Mouse (Mus musculus) cerebellum, postnatal 4 days (tissue): ENCODE results near the gene Ptms.

Experiments
- DNase-seq, 2 experiments: peaks; one replicate each; pipeline ENCODE4 v3.0.0; 2022; ENCODE audit warnings: low spot score in 2 of 2, mixed read lengths in 1 of 2

The Ptms gene

DNA sequence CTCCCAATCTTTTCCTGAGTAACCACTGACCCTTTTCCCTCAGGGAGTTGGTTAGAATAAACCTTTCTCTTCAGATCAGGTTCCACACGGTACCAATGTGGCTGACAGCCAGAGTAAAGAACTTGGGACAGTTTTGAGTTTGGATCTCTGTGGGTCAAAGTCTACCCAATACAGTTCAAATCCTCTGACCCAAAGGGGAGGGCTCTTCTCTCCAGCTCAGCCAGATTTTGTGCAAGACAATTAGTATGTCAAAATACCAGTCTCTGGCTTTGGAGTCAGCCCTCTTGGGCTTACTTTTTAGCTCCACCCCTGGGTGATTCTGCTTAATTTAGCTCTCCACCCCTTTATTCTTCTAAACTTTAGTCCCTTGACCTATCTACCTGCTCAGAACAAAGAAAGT lies 10.3 kb upstream of the Ptms start:
- no peak for DNase-seq

DNA sequence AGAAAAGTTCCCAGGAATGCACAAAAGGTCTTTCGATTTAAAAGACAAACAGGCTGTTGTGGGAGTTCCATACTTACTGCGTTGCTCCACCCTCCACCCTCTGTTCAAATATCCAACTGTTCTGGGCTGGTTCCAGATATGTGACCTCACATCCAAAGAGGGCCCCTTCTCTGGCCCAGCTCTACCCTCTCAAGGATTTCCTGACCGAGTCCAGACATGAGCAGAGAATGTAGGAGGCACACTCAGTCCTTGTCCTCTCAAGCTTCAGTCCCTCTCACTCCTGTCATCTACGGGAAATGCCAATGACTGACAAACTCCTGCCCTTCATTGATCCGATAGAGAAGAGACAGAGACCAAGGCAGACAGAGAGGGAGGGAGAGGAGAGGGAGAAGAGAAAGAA lies 6.0 kb upstream of the Ptms start:
- DNase-seq: no peak

DNA sequence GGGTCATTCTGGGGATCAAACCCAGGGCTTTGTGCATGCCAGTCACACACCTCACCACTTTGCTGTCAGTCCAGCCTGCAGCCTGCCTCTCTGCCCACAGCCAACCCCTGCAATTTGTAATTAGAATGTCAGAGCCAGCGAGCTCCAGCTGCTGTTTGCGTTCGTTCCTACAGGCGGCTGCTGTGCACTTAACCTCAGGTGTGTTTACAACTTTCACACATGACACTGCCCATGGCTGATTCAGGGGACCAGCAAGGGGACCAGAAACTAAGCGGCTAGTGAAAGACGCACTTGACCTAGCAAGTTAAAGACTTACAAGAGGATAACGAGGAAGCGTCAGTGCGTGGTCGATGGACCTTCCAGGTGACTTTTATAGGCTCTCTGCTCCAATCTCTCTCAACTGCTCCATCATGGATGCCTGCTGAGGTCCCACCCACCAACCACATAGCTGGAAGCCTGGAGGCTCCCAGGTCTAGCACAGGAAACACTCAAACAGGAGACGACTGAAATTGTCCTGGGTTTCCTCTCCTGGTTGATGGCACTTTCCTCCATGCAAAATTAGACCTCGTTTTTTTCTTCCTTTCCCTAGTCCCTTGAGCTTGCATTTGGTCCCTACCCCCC lies 5.4 kb upstream of the Ptms start:
- DNase-seq: no peak

DNA sequence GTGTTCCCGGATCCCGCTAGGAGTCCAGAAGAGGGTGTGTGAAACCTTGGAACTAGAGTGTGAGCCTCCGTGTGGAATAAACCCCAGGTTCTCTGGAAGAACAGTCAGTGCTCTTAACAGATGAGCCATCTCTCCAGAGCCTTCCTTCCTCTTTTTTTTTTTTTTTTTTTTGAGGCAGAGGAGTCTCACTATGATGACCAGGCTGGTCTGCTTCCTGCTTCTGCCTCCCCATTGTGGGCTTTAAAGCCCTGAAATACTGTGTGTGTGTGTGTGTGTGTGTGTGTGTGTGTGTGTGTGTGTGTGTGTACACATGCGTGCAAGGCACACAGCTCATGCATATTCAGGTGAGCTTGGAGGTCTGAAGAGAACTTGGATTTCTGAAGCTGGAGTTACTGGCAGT lies 1.6 kb upstream of the Ptms start:
- DNase-seq: no peak

DNA sequence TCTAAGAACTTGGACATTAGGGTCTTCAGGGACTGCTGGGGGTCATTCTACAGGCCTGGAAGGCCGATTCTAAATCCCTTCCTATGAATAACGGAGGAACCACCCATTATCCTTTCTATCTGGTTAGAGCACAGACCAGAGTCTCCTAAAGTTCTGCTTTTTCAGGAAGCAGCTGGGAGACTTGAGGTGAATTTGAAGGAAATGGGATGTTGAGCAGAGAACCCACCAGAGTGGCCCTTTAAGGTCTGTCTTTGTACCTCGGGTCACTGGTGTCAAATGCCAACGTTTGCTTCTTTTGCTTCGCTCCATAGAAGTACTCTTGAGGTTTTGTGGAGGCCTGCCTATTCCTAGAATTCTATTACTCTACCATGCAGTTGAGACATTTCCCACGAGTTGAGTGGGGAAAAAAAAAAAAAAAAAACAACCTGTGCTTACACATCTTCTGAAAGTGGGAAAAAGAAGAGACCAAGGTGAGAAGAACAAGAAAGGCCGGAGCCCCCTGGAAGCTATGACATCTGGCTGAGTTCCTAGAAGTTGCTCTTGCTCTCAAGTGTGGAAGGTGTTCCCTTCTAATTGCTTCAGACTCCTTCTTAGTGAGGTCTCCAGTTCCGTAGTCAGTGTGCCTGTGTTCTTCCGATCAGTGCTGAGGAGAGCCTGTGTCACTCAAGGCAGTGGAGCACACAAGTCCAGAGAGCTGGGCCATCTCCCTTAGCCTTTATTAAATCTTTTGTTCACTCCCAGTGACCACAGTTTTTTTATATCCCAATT lies 599 bp upstream of the Ptms start:
- DNase-seq: no peak

DNA sequence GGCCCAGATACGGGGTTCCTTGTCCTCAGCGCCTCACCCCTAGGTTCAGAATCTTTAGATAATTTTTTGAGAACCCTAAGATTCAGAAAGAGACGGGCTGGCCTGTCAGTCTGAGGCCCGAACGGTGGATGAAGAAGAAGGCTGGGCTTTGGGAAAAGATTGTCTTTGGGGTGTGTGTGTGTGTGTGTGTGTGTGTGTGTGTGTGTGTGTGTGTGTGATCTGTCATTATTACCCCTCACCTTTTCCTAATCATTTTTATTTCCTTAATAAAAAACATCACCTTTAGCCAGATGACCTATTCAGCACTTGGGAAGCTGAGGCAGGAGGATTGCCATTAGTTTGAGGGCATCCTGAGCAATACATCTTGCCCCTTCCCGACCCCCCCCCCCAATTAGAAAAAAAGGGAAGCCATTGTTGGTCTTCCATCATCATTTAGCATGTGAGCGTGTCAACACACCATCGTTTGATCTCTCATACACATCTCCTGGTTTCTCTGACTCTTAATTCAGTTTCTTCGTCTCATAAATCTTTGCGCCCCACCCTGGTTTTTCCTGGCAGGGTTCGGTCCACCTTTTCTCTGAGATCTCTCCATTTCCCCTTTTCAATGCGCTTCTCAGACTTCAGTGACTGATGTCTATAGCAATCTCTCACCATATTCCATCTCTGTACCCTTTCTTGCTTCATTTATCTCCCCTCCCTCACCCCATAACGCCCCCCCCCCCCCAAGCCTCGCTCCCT lies 844 bp downstream of the Ptms start:
- DNase-seq: no peak

DNA sequence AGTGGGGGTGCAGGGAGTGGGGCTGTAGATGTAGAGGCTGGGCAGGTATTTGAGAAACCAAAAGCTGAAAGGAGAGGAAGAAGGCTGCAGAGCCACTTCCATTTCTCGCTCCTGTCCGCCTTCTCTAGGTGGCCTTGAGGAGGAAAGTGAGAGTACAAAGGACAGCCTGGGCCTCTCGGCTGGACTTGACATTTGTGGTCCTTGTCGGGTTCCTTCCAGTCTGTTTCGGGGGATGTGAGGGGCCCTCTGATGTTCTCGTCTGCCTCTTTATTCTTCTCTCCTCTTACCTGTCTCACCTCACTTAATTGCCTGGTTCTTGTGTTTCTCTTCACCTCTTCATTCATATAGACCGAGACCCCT lies 1.6 kb downstream of the Ptms start:
- DNase-seq: no peak

DNA sequence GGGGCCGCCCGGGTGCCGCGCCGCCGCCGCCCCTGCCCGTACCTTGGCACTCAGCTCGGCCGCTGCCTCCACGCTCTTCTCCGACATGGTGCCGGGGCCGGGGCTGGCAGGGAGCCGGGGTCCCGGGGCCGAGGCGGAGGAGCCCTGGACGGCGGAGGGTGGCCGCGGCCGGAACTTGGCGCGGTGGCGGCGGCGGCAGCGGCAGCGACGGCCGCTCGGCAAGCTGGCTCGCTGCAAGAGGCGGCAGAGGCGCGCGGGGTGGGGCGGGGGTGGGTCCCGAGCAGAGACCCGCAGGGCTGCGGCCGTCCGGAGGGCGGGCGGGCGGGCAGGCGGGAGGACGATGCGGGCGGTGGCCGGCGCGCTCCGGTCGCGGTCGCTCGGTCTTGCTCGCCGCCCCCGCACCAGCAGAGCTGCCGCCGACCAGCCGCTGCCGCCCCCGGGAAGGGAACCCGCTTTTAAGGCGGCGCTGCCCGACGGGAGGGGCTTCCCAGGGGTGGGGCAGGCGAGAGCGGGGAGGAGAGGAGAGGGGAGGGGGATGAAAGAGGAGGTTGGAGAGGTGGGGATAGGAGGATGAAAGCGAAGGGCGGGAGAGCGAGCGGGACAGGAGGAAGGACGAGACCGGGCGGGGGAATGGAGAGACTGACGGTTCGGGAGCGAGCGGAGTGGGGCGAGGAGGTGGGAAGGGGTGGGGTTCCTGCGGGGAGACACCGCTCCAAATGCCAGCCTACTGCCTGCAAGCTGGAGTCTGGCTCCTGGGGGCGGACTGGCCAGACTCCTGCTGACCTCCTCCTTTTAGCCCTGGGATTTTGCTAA lies 2.2 kb downstream of the Ptms start:
- peak; percentile 81 to 91 for DNase-seq

DNA sequence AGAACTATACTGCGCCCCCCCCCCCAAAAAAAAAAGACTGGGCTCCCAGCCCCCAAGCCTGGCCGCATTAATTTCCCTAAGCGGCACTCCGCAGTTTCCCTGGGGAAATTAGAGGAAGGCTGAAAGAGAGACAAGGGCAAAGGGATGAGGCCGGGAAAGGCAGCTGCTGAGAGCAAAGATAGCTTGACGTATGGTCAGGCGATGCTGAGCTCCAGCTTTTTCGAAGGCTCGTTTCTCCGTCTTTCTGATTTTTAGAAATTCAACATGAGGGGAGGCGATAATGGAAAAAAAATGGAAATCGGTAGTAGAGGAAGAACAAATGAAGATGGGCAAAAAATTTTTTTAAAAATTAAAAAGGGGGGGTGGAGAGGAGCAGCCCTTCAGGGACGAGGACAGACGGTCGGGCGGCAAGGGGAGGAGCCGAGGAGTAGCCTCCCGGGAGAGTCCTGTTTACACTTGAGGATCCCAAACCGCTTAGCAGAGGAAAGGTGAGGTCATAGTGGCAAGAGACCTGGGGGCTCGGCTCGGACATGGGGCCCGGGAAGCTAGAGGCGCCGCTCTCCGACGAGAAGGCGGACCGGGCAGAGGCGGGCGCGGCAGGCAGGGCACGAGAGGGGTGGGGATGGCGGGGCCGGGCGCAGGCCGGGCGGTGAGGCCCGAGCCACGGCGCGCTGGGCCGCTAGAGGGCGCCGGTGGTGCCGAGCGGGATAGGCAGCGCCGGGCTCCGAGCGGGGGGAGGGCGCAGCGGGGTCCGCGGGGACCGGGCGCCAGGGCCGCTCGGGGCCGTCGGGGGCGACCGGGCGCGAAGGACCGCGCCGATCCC lies 3.0 kb downstream of the Ptms start:
- peak; percentile 93 to 98 for DNase-seq

DNA sequence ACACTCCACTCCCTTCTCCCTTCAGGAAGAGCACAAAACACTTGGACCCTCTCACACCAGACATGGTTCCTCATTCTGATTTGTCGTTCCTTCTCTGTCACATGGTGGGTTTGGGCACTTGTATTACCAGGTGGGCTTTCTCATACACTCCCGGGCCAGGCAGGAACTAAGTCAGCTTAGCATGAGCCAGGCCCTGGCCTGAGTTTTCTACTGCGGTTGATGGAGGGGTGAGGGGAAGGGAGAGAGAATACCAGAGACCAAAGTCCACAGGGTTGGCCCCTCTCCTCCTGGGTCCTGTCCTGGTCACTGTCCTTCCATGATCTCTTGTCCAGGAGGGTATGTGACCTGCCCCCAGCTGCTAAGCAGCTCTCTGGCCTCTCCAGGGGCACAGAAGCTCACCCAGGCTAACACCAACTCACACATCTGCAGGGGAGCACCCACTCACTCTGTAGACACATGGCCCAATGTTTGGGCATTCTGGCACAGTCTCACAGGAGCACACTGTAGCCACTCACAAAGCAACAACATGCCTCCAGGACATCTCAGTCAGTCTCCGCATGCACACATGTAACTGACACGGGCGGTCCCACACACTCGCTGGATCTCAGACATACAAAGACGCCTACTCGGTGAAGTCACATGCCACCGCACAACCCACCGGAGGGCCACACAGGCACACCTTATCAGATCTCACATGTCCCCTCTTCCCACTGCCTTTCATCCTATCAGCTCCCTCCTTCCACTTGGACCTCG lies 3.8 kb downstream of the Ptms start:
- peak in 1 of 2 experiments; percentile 36 for DNase-seq

DNA sequence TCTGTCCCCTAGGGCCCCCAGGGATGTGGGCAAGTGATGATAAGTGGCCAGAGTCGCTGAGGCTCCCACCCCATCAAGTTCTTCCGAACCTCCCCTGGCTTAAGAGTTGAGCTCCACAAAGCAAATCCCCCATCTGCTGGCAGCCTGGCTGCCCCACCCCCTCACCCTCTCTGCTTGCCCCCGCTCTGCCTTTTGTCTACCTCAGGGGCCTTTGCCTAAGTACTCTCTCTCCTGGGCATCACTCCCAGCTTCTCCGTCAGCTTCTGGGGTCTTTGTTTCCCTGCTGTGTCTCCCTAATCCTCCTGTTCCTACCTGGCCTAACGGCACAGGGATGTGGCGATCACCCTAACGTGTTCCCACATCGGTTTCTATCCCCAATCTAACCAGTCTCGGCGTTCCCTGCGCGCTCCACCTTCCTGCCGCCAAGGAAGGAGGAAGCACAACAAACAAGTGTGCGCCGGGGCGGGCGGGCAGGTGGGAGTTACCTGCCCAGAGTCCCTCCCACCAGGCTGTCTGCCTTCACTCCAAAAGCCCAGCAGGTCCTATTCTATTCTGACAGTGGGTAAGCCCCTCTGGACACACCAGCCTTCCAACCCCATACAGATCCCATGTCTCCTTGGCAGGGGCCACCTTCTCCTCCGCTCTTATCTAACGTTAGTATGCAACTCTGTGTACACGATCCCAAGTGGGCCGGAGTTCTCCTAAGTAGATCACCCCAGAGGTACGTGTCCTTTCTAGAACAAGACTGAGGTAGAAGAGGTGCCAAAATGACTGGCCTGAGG lies 4.6 kb downstream of the Ptms start:
- no peak for DNase-seq

DNA sequence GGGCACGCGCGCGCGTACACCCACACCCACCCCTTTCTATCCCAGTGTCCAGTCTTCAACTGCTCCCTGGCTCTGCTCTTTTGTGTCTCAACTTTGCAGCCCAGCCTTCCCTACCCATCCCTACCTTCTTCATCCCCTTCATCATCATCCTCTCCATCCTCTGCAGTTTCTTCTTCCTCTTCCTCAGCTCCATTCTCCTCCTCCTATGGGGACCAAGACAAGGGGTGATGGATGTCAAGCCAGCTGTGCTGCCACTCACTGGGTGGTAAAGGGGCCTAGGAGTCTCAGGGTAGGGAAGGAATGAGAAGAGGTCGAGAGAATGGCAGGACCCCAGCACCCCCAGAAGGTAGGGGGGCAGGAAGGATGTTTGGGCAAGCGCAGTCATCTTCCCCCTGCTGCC lies 5.4 kb downstream of the Ptms start:
- no peak for DNase-seq

DNA sequence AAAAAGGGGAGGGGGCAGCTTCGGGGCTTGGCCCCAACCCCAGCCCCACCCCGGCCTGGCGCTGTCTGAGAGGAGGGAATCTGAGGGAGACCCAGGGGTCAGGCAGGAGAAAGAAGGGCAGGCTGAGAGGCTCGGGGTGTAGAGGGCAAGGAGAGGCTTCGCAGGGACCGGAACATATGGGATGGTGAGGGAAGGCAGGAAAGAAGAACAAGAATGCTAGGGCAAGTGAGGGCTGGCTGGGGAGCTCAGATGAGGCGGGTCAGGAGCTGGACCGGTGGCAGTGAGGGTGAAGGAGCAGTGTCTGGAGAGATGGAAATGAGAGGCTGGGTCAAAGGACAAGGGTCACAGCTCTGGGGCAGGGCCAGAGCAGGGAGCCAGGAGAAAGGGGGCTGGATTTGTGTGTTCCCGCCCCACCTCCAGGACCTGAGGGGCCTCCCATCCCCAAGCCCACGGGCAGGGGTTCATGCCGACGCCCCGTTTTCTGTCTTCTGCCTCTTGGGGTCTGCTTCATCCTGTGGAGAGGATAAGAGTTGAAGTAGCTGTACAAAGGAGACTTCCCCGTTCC lies 6.1 kb downstream of the Ptms start:
- no peak for DNase-seq

DNA sequence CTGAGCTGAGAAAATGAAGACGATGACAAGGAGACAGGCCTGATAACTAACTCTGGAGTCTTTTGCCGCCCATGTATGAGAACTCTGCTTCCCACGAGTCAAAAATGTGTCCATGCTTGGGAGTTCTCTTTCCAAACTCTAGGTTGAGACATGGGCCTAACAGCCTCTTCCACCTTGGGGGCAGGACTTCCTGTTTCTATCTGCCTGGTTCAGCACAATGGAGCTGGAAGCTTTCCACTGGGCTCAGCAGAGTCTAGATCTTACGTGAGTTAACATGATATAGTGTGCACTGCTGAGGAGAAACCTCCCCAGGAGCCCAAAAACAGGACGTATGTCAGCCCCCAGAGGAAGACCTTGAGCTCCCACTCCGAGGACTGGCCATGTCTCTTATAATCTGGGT lies 6.7 kb downstream of the Ptms start:
- no peak for DNase-seq

DNA sequence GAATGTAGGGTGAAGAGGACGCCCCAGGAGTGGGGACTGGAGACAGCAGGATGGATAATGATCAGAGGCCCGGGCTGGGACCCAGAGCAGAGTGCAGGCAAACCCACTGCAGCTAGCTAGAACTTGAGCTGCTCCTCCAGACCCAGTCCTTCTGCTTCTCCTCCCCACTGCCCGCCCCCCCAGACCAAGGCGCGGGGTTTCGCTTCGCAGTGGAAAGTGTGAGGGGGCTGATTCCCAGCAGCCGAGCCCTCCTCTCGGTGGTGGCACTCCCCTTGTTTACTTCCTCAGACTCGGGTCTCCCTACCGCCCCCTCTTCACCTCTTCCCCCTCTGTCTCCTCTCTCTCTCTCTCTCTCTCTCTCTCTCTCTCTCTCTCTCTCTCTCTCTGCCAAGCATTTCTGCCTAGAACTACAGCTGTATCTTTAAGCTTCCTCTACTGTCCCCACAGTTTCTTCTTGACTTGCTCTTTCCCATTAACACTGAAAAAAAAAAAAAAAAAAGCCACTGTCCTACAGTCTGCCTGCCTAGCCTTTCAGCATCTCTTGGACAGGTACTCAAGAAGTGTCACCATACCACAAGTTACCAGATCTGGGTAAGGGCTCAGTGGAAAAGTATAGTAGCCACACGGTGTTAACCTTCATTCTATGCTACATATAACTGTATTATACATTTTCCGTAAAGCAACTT lies 8.2 kb downstream of the Ptms start, which contains the start of gene Lag3:
Lag3 (minus strand) TSS at position 173 of the 686 bp plus-strand sequence.
- no peak for DNase-seq

DNA sequence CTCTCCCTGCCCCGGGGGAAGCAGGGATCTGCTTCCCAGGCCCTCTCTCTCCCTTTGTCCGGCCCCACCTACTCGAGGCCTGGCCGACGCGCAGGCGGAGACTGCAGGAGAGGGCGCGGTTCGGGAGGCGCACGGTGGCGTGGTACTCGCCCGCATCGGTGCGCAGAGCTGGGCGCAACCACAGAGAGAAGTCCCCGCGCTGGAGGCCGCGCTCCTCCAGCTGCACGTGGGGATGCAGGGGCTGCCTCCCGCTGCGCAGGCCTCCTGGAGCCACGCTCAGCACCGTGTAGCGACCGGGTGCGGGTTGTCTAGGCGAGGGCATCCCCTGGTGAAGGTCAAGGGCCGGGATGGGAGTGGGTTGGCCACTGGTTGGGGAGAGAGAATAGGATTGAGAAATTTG lies 9.9 kb downstream of the Ptms start:
- DNase-seq: no peak

DNA sequence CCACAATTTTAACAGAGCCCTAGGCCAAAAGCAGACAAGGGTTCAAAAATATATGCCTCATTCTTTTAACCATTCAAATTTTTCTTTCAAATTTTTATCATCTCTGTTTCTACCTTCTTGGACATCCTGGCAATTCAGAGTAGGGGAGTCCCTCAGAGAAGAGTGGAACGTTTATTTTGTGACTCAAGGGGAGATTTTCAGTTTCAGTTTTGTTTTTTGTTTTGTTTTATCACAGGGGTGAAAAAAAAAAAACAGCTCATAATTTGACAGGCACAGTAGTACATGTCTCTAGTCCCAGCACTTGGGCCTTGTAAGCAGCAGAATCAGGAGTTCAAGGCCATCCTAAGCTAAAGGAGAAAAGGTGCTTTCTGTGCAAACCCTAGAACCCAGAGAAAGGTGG lies 12.1 kb downstream of the Ptms start:
- no peak for DNase-seq

DNA sequence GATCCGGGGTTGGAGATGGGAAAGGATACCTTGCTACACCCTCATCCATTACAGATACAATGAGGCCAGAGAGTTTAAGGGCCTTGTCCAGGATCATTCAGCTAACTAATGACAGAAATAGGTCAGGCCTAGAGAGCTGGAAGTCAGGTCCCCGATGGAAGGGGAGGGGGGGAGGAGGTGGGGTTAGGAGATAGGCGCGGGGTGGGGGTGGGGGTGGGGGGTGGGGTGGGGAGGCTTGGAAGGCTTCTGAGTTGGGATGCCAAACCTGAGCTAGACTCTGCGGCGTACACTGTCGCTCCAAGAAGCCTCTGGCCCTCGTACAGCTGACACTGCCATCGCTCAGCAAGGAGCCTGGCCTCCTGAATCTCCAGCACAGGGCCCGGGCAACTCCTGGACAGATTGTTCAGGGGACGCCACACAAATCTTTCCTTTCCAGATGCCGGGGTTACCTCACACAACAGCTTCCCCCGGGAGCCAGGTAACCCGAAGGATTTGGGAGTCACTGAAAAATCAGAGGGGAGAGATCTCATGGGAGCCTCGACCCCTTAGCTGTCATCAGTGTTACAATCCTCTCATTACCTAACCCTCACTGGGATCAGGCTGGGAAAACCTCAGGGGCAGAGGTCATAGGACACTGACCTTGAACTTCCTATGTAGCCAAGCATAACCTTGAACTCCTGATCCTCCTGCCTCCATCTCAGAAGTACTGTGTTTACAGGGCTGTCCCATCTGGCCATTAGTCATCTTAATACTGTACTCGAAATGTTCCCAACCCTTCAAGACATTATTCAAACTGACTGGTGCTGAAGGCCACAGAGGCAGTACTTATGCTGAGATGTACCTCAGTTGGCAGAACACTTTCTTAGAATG lies 14.7 kb downstream of the Ptms start:
- no peak for DNase-seq
